Mouse (Mus musculus): Measurements from ENCODE around the gene Ncam1.

DNA sequence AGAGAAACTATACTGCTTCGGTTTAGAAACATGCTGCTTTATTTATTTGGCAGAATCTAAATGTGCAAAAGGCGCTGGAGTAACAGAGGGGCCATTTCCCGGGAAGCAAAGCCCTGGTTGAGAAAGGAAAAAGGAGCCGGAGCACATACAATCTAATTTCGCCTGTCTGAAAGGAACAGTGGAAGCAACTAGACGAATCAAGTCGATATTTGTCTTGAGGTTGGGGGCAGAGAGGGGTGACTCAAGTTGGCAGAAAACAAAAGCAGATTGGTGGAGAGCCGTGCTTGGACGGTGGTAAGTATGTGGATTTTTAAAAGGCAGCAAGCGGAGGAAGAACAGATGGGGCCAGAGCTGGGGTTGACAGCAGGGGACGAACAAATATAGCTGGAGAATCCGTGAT is 40.7 kb downstream of the Ncam1 start:
- TF ChIP-seq CTCF (IDR thresholded peaks at IDR 0.05; ENCODE audit: low read depth, low read length), result no peak
- no peak for TF ChIP-seq POLR2A (IDR thresholded peaks at IDR 0.05; ENCODE audit: borderline replicate concordance, low read depth, low read length)

Data from bone marrow macrophage, adult 2 months (primary cell).